Mouse (Mus musculus): ENCODE data around the gene Fbxl16. TPM values are rescaled to one million over a fixed set of nuclear protein-coding genes. Genes with fewer than 3 reads are reported as not detected.
A peak's percentile ranks its signal among the peaks of the same experiment; 100 is the strongest.

Gene Fbxl16
- polyA plus RNA-seq, 1 experiment from 2014 or later, result 50.8 TPM

- no peak for ATAC-seq (replicated peaks)
- Histone ChIP-seq H3K27me3 (replicated peaks) (no peaks in the 10 kb centered on the region), H3K9ac (no peak overlapping the region), H3K36me3 (replicated peaks) (peaks cover 29% of the 10 kb centered on the region), H3K27ac (no peak overlapping the region), H3K4me2 (no peak overlapping the region), H3K4me1 (peaks cover 55% of the 10 kb centered on the region), H3K4me3 (no peak overlapping the region), H3K9me3 (no peaks in the 10 kb centered on the region)
- 93% methylated on average over 4 of the region's 4 CpGs for WGBS
These were observed 30.0 kb downstream of the Fbxl16 start for GRCm38 (mm10) chr17:25838904-25839303.

- no peak for ATAC-seq (replicated peaks)
- H3K36me3 ChIP-seq (replicated peaks), result peaks cover 29% of the 10 kb centered on the region
- peaks cover 50% of the 10 kb centered on the region for H3K4me1 ChIP-seq
- no peak overlapping the region for H3K9ac ChIP-seq
- H3K4me3 ChIP-seq, result no peak overlapping the region
- 88% methylated on average over 14 of the region's 14 CpGs for WGBS
- H3K27ac ChIP-seq, result no peak overlapping the region
- no peaks in the 10 kb centered on the region for H3K27me3 ChIP-seq (replicated peaks)
- no peaks in the 10 kb centered on the region for H3K9me3 ChIP-seq
- no peak overlapping the region for H3K4me2 ChIP-seq
These were observed 30.8 kb downstream of the Fbxl16 start for GRCm38 (mm10) chr17:25839455-25840235.

GRCm38 (mm10) chr17:25840519-25840918 is 31.6 kb downstream of the Fbxl16 start:
- 96% methylated on average over 6 of the region's 6 CpGs for WGBS
- no peaks in the 10 kb centered on the region for H3K27me3 ChIP-seq (replicated peaks)
- no peak overlapping the region for H3K4me3 ChIP-seq
- peaks cover 29% of the 10 kb centered on the region for H3K36me3 ChIP-seq (replicated peaks)
- H3K9ac ChIP-seq, result no peak overlapping the region
- no peak for ATAC-seq (replicated peaks)
- H3K27ac ChIP-seq, result no peak overlapping the region
- H3K4me1 ChIP-seq, result peaks cover 46% of the 10 kb centered on the region
- no peak overlapping the region for H3K4me2 ChIP-seq
- no peaks in the 10 kb centered on the region for H3K9me3 ChIP-seq

GRCm38 (mm10) chr17:25841117-25841880 is 32.4 kb downstream of the Fbxl16 start, which contains the start of gene Gm20683:
Gm20683 (minus strand) TSS chr17:25841763.
- Histone ChIP-seq H3K4me1 (peaks cover 38% of the 10 kb centered on the region), H3K4me3 (no peak within 1 kb of the TSS), H3K27ac (no peak within 1 kb of the TSS), H3K36me3 (replicated peaks) (peaks cover 29% of the 10 kb centered on the region), H3K4me2 (no peak within 1 kb of the TSS), H3K27me3 (replicated peaks) (no peaks in the 10 kb centered on the region), H3K9ac (no peak within 1 kb of the TSS), H3K9me3 (no peaks in the 10 kb centered on the region)
- 96% methylated on average over 22 of the region's 22 CpGs for WGBS
- ATAC-seq (replicated peaks), result no peak

GRCm38 (mm10) chr17:25842509-25842908 is 33.6 kb downstream of the Fbxl16 start:
- Histone ChIP-seq H3K4me2 (no peak overlapping the region), H3K9me3 (no peaks in the 10 kb centered on the region), H3K36me3 (replicated peaks) (peaks cover 29% of the 10 kb centered on the region), H3K27me3 (replicated peaks) (no peaks in the 10 kb centered on the region), H3K4me1 (peaks cover 26% of the 10 kb centered on the region), H3K4me3 (no peak overlapping the region), H3K9ac (no peak overlapping the region), H3K27ac (no peak overlapping the region)
- ATAC-seq (replicated peaks), result no peak
- WGBS, result 78% methylated on average over 3 of the region's 3 CpGs

GRCm38 (mm10) chr17:25843122-25843521 is 34.2 kb downstream of the Fbxl16 start:
- peaks cover 20% of the 10 kb centered on the region for H3K4me1 ChIP-seq
- H3K9me3 ChIP-seq, result no peaks in the 10 kb centered on the region
- 89% methylated on average over 4 of the region's 4 CpGs for WGBS
- ATAC-seq (replicated peaks), result no peak
- H3K36me3 ChIP-seq (replicated peaks), result peaks cover 29% of the 10 kb centered on the region
- peak overlapping the region; percentile 87 for H3K4me3 ChIP-seq
- H3K27me3 ChIP-seq (replicated peaks), result no peaks in the 10 kb centered on the region
- peak overlapping the region; percentile 90 for H3K4me2 ChIP-seq
- no peak overlapping the region for H3K27ac ChIP-seq
- H3K9ac ChIP-seq, result peak overlapping the region; percentile 23; the same call in 1 of the 2 replicates

- H3K27ac ChIP-seq, result peak overlapping the region; percentile 74
- H3K27me3 ChIP-seq (replicated peaks), result no peaks in the 10 kb centered on the region
- peak overlapping the region; percentile 80 for H3K9ac ChIP-seq
- peak; percentile 27 for ATAC-seq (replicated peaks)
- peak overlapping the region; percentile 90 for H3K4me2 ChIP-seq
- no peaks in the 10 kb centered on the region for H3K9me3 ChIP-seq
- peak overlapping the region; percentile 87 for H3K4me3 ChIP-seq
- 4% methylated on average over 38 of the region's 38 CpGs for WGBS
- peaks cover 29% of the 10 kb centered on the region for H3K36me3 ChIP-seq (replicated peaks)
- H3K4me1 ChIP-seq, result peaks cover 18% of the 10 kb centered on the region
These were observed 34.9 kb downstream of the Fbxl16 start for GRCm38 (mm10) chr17:25843636-25844395.

GRCm38 (mm10) chr17:25844396-25844901 is 35.6 kb downstream of the Fbxl16 start, which contains the start of gene Rhot2:
Rhot2 (minus strand) TSS chr17:25844851.
- peak within 1 kb of the TSS; percentile 87 for H3K4me3 ChIP-seq
- no peaks in the 10 kb centered on the region for H3K27me3 ChIP-seq (replicated peaks)
- peak within 1 kb of the TSS; percentile 80 for H3K9ac ChIP-seq
- H3K36me3 ChIP-seq (replicated peaks), result peaks cover 26% of the 10 kb centered on the region
- H3K4me2 ChIP-seq, result peak within 1 kb of the TSS; percentile 90
- ATAC-seq (replicated peaks), result peak; percentile 94
- H3K27ac ChIP-seq, result peak within 1 kb of the TSS; percentile 74
- WGBS, result 2% methylated on average over 21 of the region's 21 CpGs
- H3K4me1 ChIP-seq, result peaks cover 18% of the 10 kb centered on the region
- no peaks in the 10 kb centered on the region for H3K9me3 ChIP-seq

- H3K4me3 ChIP-seq, result 0 out of 2 replicates have a peak overlapping the region, but pooled peaks have one; percentile 63
- H3K36me3 ChIP-seq (replicated peaks), result no peaks in the 10 kb centered on the region
- no peak for ATAC-seq (replicated peaks)
- peaks cover 18% of the 10 kb centered on the region for H3K4me1 ChIP-seq
- H3K27me3 ChIP-seq (replicated peaks), result no peaks in the 10 kb centered on the region
- H3K4me2 ChIP-seq, result peak overlapping the region; percentile 78
- no peak overlapping the region for H3K9ac ChIP-seq
- 92% methylated on average over 6 of the region's 6 CpGs for WGBS
- H3K27ac ChIP-seq, result no peak overlapping the region
- H3K9me3 ChIP-seq, result no peaks in the 10 kb centered on the region
These were observed 51.3 kb downstream of the Fbxl16 start for GRCm38 (mm10) chr17:25860229-25860628.

GRCm38 (mm10) chr17:25860832-25861703 is 52.2 kb downstream of the Fbxl16 start, which contains the start of gene Wdr90:
Wdr90 (minus strand) TSS chr17:25861501.
- peak within 1 kb of the TSS; percentile 83 for H3K27ac ChIP-seq
- 3% methylated on average over 65 of the region's 65 CpGs for WGBS
- ATAC-seq (replicated peaks), result peak; percentile 95
- peak within 1 kb of the TSS; percentile 63 for H3K4me3 ChIP-seq
- H3K27me3 ChIP-seq (replicated peaks), result no peaks in the 10 kb centered on the region
- peak within 1 kb of the TSS; percentile 78 for H3K4me2 ChIP-seq
- peaks cover 18% of the 10 kb centered on the region for H3K4me1 ChIP-seq
- no peaks in the 10 kb centered on the region for H3K9me3 ChIP-seq
- no peaks in the 10 kb centered on the region for H3K36me3 ChIP-seq (replicated peaks)
- H3K9ac ChIP-seq, result peak within 1 kb of the TSS; percentile 75
